9 mouse cellular contexts compared by ENCODE assay signal in genomic region chr11:101188166-101188805, GRCm38 (mm10). TPM values are rescaled to one million over a fixed set of nuclear protein-coding genes. Genes with fewer than 3 reads are reported as not detected.
DNase-seq lines count a peak whose midpoint lies in the region; ATAC-seq and TF ChIP-seq lines count a peak whose summit lies in the region.
"Had no signal": no experiment of that assay in that cellular context is flagged by ENCODE, and none has a peak within 500 bp of the region (broad histone marks: within the 10 kb centered on the region; RNA-seq: fewer than 3 reads in every experiment).

No protein-coding gene starts in this region.

- no peak for DNase-seq in intestine, embryonic 14.5 days (ENCODE audit: low spot score)
- DNase-seq in neural tube, embryonic 10.5 days (ENCODE audit: extremely low spot score, low spot score) = no peak
- peak; percentile 71 for DNase-seq in testis, postnatal 10 days (ENCODE audit: low spot score)
- DNase-seq: heart, adult 2 months; kidney, postnatal 4 days had no signal

- no peak for TF ChIP-seq CTCF in intestine, postnatal 0 days (IDR thresholded peaks at IDR 0.05; ENCODE audit: low read depth)

- no peak overlapping the region for H3K4me2 ChIP-seq in intestine, embryonic 14.5 days (ENCODE audit: low read length)
- no peak overlapping the region for H3K4me2 ChIP-seq in intestine, postnatal 0 days (replicated peaks; ENCODE audit: low read depth)
- H3K4me2 ChIP-seq in neural tube, embryonic 14.5 days (ENCODE audit: low read depth, low read length) = no peak overlapping the region
- H3K4me2 ChIP-seq in hindbrain, embryonic 16.5 days (ENCODE audit: low read length) = no peak overlapping the region

- H3K27me3 ChIP-seq in intestine, embryonic 14.5 days (replicated peaks; ENCODE audit: control insufficient read depth, insufficient read depth, low read length) = no peaks in the 10 kb centered on the region
- no peaks in the 10 kb centered on the region for H3K27me3 ChIP-seq in intestine, postnatal 0 days (replicated peaks; ENCODE audit: control insufficient read depth, insufficient read depth, low read length)
- H3K27me3 ChIP-seq in neural tube, embryonic 14.5 days (ENCODE audit: control insufficient read depth, insufficient read depth, low read length) = no peaks in the 10 kb centered on the region
- no peaks in the 10 kb centered on the region; the same call in 1 of the 2 replicates for H3K27me3 ChIP-seq in hindbrain, embryonic 16.5 days (replicated peaks; ENCODE audit: control insufficient read depth, insufficient read depth, low read length)

- H3K9ac ChIP-seq in intestine, embryonic 14.5 days (ENCODE audit: low read length) = no peak overlapping the region
- H3K9ac ChIP-seq in intestine, postnatal 0 days (ENCODE audit: low read depth, low read length) = no peak overlapping the region
- H3K9ac ChIP-seq in neural tube, embryonic 14.5 days (replicated peaks; ENCODE audit: low read depth, low read length) = no peak overlapping the region
- no peak overlapping the region for H3K9ac ChIP-seq in hindbrain, embryonic 16.5 days (ENCODE audit: low read depth, low read length)

- H3K27ac ChIP-seq in intestine, embryonic 14.5 days (ENCODE audit: low read depth) = peak overlapping the region; percentile 93
- H3K27ac ChIP-seq in intestine, postnatal 0 days (ENCODE audit: low read depth, low read length) = no peak overlapping the region
- H3K27ac ChIP-seq in neural tube, embryonic 14.5 days (ENCODE audit: low read depth, low read length) = peak overlapping the region; percentile 66; the same call in 1 of the 2 replicates
- H3K27ac ChIP-seq in hindbrain, embryonic 16.5 days (ENCODE audit: low read depth, low read length) = peak overlapping the region; percentile 72

- WGBS in intestine, embryonic 14.5 days = 80% methylated on average over 11 of the region's 11 CpGs
- WGBS in intestine, postnatal 0 days = 84% methylated on average over 11 of the region's 11 CpGs
- 90% methylated on average over 11 of the region's 11 CpGs for WGBS in neural tube, embryonic 14.5 days
- WGBS in hindbrain, embryonic 16.5 days = 78% methylated on average over 11 of the region's 11 CpGs

- no peak for ATAC-seq in intestine, embryonic 14.5 days (replicated peaks; ENCODE audit: low FRiP score, low TSS enrichment, low read depth)
- no peak for ATAC-seq in intestine, postnatal 0 days
- no peak for ATAC-seq in neural tube, embryonic 14.5 days (ENCODE audit: low read depth)
- ATAC-seq in hindbrain, embryonic 16.5 days = no peak
- ATAC-seq in frontal cortex, adult (ENCODE audit: low TSS enrichment) = no peak

- H3K4me3 ChIP-seq in intestine, embryonic 14.5 days (ENCODE audit: low read depth, low read length) = no peak overlapping the region
- H3K4me3 ChIP-seq in intestine, postnatal 0 days (ENCODE audit: low read depth, low read length) = no peak overlapping the region
- H3K4me3 ChIP-seq in neural tube, embryonic 14.5 days (ENCODE audit: low read depth, low read length) = no peak overlapping the region
- H3K4me3 ChIP-seq in hindbrain, embryonic 16.5 days (ENCODE audit: low read length) = no peak overlapping the region
- H3K4me3 ChIP-seq: heart, adult 2 months had no signal

- no peaks in the 10 kb centered on the region for H3K9me3 ChIP-seq in intestine, embryonic 14.5 days (ENCODE audit: control insufficient read depth, low read length)
- H3K9me3 ChIP-seq in intestine, postnatal 0 days (ENCODE audit: control insufficient read depth) = no peaks in the 10 kb centered on the region
- H3K9me3 ChIP-seq in neural tube, embryonic 14.5 days (ENCODE audit: control insufficient read depth, low read length) = no peaks in the 10 kb centered on the region
- no peaks in the 10 kb centered on the region for H3K9me3 ChIP-seq in hindbrain, embryonic 16.5 days (ENCODE audit: control insufficient read depth, low read length)

- peaks cover 8% of the 10 kb centered on the region for H3K36me3 ChIP-seq in intestine, embryonic 14.5 days (ENCODE audit: control insufficient read depth, insufficient read depth, low read length)
- H3K36me3 ChIP-seq in intestine, postnatal 0 days (ENCODE audit: control insufficient read depth, insufficient read depth) = peaks cover 17% of the 10 kb centered on the region; the same call in 1 of the 2 replicates
- H3K36me3 ChIP-seq in neural tube, embryonic 14.5 days (ENCODE audit: control insufficient read depth, insufficient read depth, low read length) = 0 out of 2 replicates have a peak, but pooled peaks cover 3% of the 10 kb centered on the region
- H3K36me3 ChIP-seq in hindbrain, embryonic 16.5 days (ENCODE audit: control insufficient read depth, insufficient read depth, low read length) = peaks cover 8% of the 10 kb centered on the region; the same call in 1 of the 2 replicates

- H3K4me1 ChIP-seq in intestine, embryonic 14.5 days (replicated peaks; ENCODE audit: control insufficient read depth, insufficient read depth, low read length) = peaks cover 31% of the 10 kb centered on the region
- H3K4me1 ChIP-seq in intestine, postnatal 0 days (replicated peaks; ENCODE audit: control insufficient read depth, insufficient read depth, low read length) = no peaks in the 10 kb centered on the region
- H3K4me1 ChIP-seq in neural tube, embryonic 14.5 days (ENCODE audit: control insufficient read depth, insufficient read depth, low read length) = peaks cover 15% of the 10 kb centered on the region
- H3K4me1 ChIP-seq in hindbrain, embryonic 16.5 days (ENCODE audit: control insufficient read depth, insufficient read depth, low read depth, low read length) = peaks cover 11% of the 10 kb centered on the region

RNA-seq across cellular contexts. Expression of gene Ccr10, which starts 13.0 kb away (rescaled TPM):
- polyA plus RNA-seq in intestine, embryonic 14.5 days (2014; fragmentation: Nextera tagmentation; extraction: Ambion mirVana) = 0.23 TPM in 1 of 2 replicates, not detected in the other
- 0.13 and 0.22 TPM in 2 replicates for polyA plus RNA-seq in intestine, postnatal 0 days (2015; fragmentation: Nextera tagmentation; extraction: Ambion mirVana)
- polyA plus RNA-seq in neural tube, embryonic 14.5 days (2014; fragmentation: Nextera tagmentation; extraction: Ambion mirVana) = 0.12 and 0.30 TPM in 2 replicates
- polyA plus RNA-seq in hindbrain, embryonic 16.5 days (2015; fragmentation: Nextera tagmentation; extraction: Ambion mirVana) = 0.32 and 0.60 TPM in 2 replicates

RNA-seq across cellular contexts. Expression of gene Plekhh3, which starts 17.1 kb away (rescaled TPM):
- polyA plus RNA-seq in intestine, embryonic 14.5 days (2014; fragmentation: Nextera tagmentation; extraction: Ambion mirVana) = 12.8 and 13.8 TPM in 2 replicates
- polyA plus RNA-seq in intestine, postnatal 0 days (2015; fragmentation: Nextera tagmentation; extraction: Ambion mirVana) = 7.7 and 7.8 TPM in 2 replicates
- 7.2 and 10.5 TPM in 2 replicates for polyA plus RNA-seq in neural tube, embryonic 14.5 days (2014; fragmentation: Nextera tagmentation; extraction: Ambion mirVana)
- polyA plus RNA-seq in hindbrain, embryonic 16.5 days (2015; fragmentation: Nextera tagmentation; extraction: Ambion mirVana) = 9.3 and 9.5 TPM in 2 replicates

RNA-seq across cellular contexts. Expression of gene Cntnap1, which starts 18.0 kb away (rescaled TPM):
- 1.2 and 1.4 TPM in 2 replicates for polyA plus RNA-seq in intestine, embryonic 14.5 days (2014; fragmentation: Nextera tagmentation; extraction: Ambion mirVana)
- 5.2 and 6.0 TPM in 2 replicates for polyA plus RNA-seq in intestine, postnatal 0 days (2015; fragmentation: Nextera tagmentation; extraction: Ambion mirVana)
- 7.5 and 8.3 TPM in 2 replicates for polyA plus RNA-seq in neural tube, embryonic 14.5 days (2014; fragmentation: Nextera tagmentation; extraction: Ambion mirVana)
- 8.7 and 11.2 TPM in 2 replicates for polyA plus RNA-seq in hindbrain, embryonic 16.5 days (2015; fragmentation: Nextera tagmentation; extraction: Ambion mirVana)

RNA-seq across cellular contexts. Expression of gene Tubg2, which starts 32.6 kb away (rescaled TPM):
- polyA plus RNA-seq in intestine, embryonic 14.5 days (2014; fragmentation: Nextera tagmentation; extraction: Ambion mirVana) = 5.8 and 7.4 TPM in 2 replicates
- 2.5 and 2.8 TPM in 2 replicates for polyA plus RNA-seq in intestine, postnatal 0 days (2015; fragmentation: Nextera tagmentation; extraction: Ambion mirVana)
- polyA plus RNA-seq in neural tube, embryonic 14.5 days (2014; fragmentation: Nextera tagmentation; extraction: Ambion mirVana) = 48.5 and 62.6 TPM in 2 replicates
- 56.9 and 60.3 TPM in 2 replicates for polyA plus RNA-seq in hindbrain, embryonic 16.5 days (2015; fragmentation: Nextera tagmentation; extraction: Ambion mirVana)

RNA-seq across cellular contexts. Expression of gene Ezh1, which starts 38.0 kb away (rescaled TPM):
- polyA plus RNA-seq in intestine, embryonic 14.5 days (2014; fragmentation: Nextera tagmentation; extraction: Ambion mirVana) = 20.2 and 21.8 TPM in 2 replicates
- polyA plus RNA-seq in intestine, postnatal 0 days (2015; fragmentation: Nextera tagmentation; extraction: Ambion mirVana) = 9.8 and 10.8 TPM in 2 replicates
- 28.4 and 30.7 TPM in 2 replicates for polyA plus RNA-seq in neural tube, embryonic 14.5 days (2014; fragmentation: Nextera tagmentation; extraction: Ambion mirVana)
- 30.0 and 32.4 TPM in 2 replicates for polyA plus RNA-seq in hindbrain, embryonic 16.5 days (2015; fragmentation: Nextera tagmentation; extraction: Ambion mirVana)
